Mouse (Mus musculus): ENCODE measurements around the gene Rdh9. TPM values are rescaled to one million over a fixed set of nuclear protein-coding genes. Genes with fewer than 3 reads are reported as not detected.
"Not testable (repeated sequence)": the region's sequence is repeated elsewhere in the genome, so short reads cannot be mapped to it uniquely, and the experiment has no call there.

Rdh9 gene
- polyA plus RNA-seq, 1 experiment, result not detected

DNA sequence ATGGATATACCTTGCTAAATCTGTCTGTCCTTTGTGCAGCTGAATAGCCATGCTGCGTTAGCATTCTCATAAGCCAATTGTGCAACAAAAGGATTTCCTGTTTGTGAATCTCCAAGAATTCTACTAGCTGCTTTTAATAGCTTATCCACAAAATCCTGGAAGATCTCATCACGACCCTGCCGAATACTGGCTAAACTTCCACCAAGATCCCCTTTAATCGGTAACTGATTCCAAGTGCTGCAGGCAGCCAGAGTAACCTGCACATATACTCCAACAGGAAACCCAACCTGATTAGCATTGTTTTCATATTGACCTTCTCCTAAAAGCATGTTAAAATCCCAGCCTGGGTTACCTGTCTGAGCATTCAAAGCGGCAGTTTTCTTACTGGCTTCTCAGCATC is 59.1 kb downstream of the Rdh9 start:
- Histone ChIP-seq H3K36me3 (ENCODE audit: control insufficient read depth) (no peaks in the 10 kb centered on the region), H3K4me3 (replicated peaks) (no peak overlapping the region), H3K9me3 (ENCODE audit: control insufficient read depth, low read length) (peaks cover 10% of the 10 kb centered on the region), H3K27me3 (ENCODE audit: control insufficient read depth) (no peaks in the 10 kb centered on the region), H3K4me1 (ENCODE audit: control insufficient read depth) (no peaks in the 10 kb centered on the region)
- TF ChIP-seq TAL1 (IDR thresholded peaks at IDR 0.05; ENCODE audit: low read length), result no peak
- no peak for TF ChIP-seq GATA1 (IDR thresholded peaks at IDR 0.05; ENCODE audit: low read length)

DNA sequence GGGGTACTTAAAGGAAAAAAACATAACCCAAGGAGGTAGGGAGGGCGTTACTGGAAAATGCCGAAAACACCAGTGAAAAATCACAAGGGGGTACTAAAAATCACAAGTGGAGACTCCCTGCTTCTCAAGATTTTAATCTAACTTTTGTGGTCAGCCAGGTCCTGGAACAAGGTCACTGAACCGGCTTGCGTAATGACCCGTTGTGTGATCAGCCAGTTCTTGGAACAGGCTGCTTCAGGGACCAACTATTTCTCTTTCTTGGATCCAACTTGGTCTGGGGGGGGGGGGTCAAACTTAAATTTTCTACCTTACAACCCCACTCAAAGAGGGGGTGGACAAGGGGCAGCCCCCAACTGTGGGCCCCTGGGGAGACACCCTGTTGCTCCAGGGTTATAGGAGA is 61.6 kb downstream of the Rdh9 start:
- not testable (repeated sequence) for H3K4me3 ChIP-seq (replicated peaks); H3K27me3 ChIP-seq (ENCODE audit: control insufficient read depth); H3K36me3 ChIP-seq (ENCODE audit: control insufficient read depth); H3K4me1 ChIP-seq (ENCODE audit: control insufficient read depth)
- H3K9me3 ChIP-seq (ENCODE audit: control insufficient read depth, low read length), result peaks cover 15% of the 10 kb centered on the region

DNA sequence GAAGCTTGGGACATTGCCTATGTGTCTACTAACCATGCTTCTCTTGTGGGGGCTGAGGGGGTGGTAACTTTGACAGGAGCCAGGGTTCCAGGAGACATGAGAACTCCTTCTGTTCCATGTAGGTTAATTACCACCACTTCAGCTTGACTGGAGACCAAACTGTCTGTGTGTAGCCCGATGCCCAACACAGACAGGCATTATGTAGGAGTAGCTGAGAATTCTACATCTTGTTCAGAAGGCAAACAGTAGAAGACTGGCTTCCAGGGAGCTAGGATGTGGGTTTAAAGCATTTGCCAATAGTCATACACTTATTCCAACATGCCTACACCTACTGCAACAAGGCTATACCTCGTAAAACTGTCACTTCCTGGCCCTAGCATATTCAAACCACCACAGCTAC is 62.4 kb downstream of the Rdh9 start:
- Histone ChIP-seq H3K27me3 (ENCODE audit: control insufficient read depth) (no peaks in the 10 kb centered on the region), H3K36me3 (ENCODE audit: control insufficient read depth) (no peaks in the 10 kb centered on the region), H3K4me1 (ENCODE audit: control insufficient read depth) (no peaks in the 10 kb centered on the region), H3K4me3 (replicated peaks) (no peak overlapping the region), H3K9me3 (ENCODE audit: control insufficient read depth, low read length) (peaks cover 15% of the 10 kb centered on the region)
- TF ChIP-seq GATA1 (IDR thresholded peaks at IDR 0.05; ENCODE audit: low read length) (no peak), TAL1 (IDR thresholded peaks at IDR 0.05; ENCODE audit: low read length) (no peak)

GRCm38 (mm10) chr10:127840776-127841175 is 64.6 kb downstream of the Rdh9 start:
- Histone ChIP-seq H3K4me1 (ENCODE audit: control insufficient read depth) (no peaks in the 10 kb centered on the region), H3K9me3 (ENCODE audit: control insufficient read depth, low read length) (peaks cover 15% of the 10 kb centered on the region), H3K4me3 (replicated peaks) (no peak overlapping the region), H3K27me3 (ENCODE audit: control insufficient read depth) (no peaks in the 10 kb centered on the region), H3K36me3 (ENCODE audit: control insufficient read depth) (no peaks in the 10 kb centered on the region)
- no peak for TF ChIP-seq TAL1 (IDR thresholded peaks at IDR 0.05; ENCODE audit: low read length)
- TF ChIP-seq GATA1 (IDR thresholded peaks at IDR 0.05; ENCODE audit: low read length), result no peak

Other genes starting within 250 kb of the Rdh9 start
- not detected in 2 replicates for gene Nxph4, start 241.8 kb upstream of the Rdh9 start, polyA plus RNA-seq (2012)
- 2.1 and 2.3 TPM in 2 replicates for gene Lrp1, start 155.2 kb upstream of the Rdh9 start, polyA plus RNA-seq (2012)
- gene Stat6, start 133.4 kb upstream of the Rdh9 start, polyA plus RNA-seq (2012), result 1.2 and 2.1 TPM in 2 replicates
- 0.04 and 0.14 TPM in 2 replicates for gene Nemp1, start 109.5 kb upstream of the Rdh9 start, polyA plus RNA-seq (2012)
- gene Nab2, start 107.8 kb upstream of the Rdh9 start, polyA plus RNA-seq (2012), result 0.03 and 0.08 TPM in 2 replicates
- gene Myo1a, start 71.2 kb upstream of the Rdh9 start, polyA plus RNA-seq (2012), result 0.02 TPM in 1 of 2 replicates, not detected in the other
- 7.2 and 9.6 TPM in 2 replicates for gene Tac2, start 51.9 kb upstream of the Rdh9 start, polyA plus RNA-seq (2012)
- gene Zbtb39, start 36.8 kb upstream of the Rdh9 start, polyA plus RNA-seq (2012), result 0.02 and 0.03 TPM in 2 replicates
- gene Gpr182, start 24.7 kb upstream of the Rdh9 start, polyA plus RNA-seq (2012), result 0.12 and 0.19 TPM in 2 replicates
- gene Rdh1, start 16.7 kb upstream of the Rdh9 start, polyA plus RNA-seq (2012), result not detected in 2 replicates
- not detected in 2 replicates for gene Rdh16f1, start 16.6 kb upstream of the Rdh9 start, polyA plus RNA-seq (2012)
- not detected in 2 replicates for gene Rdh16, start 24.8 kb downstream of the Rdh9 start, polyA plus RNA-seq (2012)
- gene Rdh19, start 73.5 kb downstream of the Rdh9 start, polyA plus RNA-seq (2012), result not detected in 2 replicates
- gene Rdh16f2, start 90.1 kb downstream of the Rdh9 start, polyA plus RNA-seq (2012), result not detected in 2 replicates
- not detected in 2 replicates for gene Rdh7, start 112.4 kb downstream of the Rdh9 start, polyA plus RNA-seq (2012)
- not detected in 2 replicates for gene Sdr9c7, start 122.1 kb downstream of the Rdh9 start, polyA plus RNA-seq (2012)
- gene Hsd17b6, start 231.2 kb downstream of the Rdh9 start, polyA plus RNA-seq (2012), result not detected in 2 replicates
- gene Prim1, start 238.8 kb downstream of the Rdh9 start, polyA plus RNA-seq (2012), result 1.3 TPM in 2 replicates